Mouse (Mus musculus) midbrain, embryonic 11.5 days (tissue): ENCODE measurements at regions not wholly inside any gene's neighbourhood (a gene's known extent, or its start where the extent isn't known, plus 50 kb on each side); places are given as distances from the start of the nearest gene placed in this dataset.

Source experiments
- ATAC-seq: fragments of 200-750 bp; cut with Nextera tagmentation; 2 replicates; pipeline ENCODE4 v1.8.0; 2017; ENCODE audit warnings: moderate TSS enrichment, moderate library complexity; ENCODE audit not compliant: low FRiP score
- DNase-seq: peaks from one replicate; pipeline ENCODE4 v3.0.0; 2015; ENCODE audit warnings: low spot score; ENCODE audit errors: missing footprints
- H3K27ac ChIP-seq: fragments of 300-500 bp; sonication (generic); 2 replicates; pipeline ENCODE4 v1.5.1; 2014; ENCODE audit warnings: low read depth, low read length
- H3K27me3 ChIP-seq: fragments of 300-500 bp; sonication (generic); 2 replicates; pipeline ENCODE4 v1.6.1; 2014; ENCODE audit warnings: mild to moderate bottlenecking, low read length, moderate library complexity, mixed read lengths; ENCODE audit not compliant: control insufficient read depth, insufficient read depth
- H3K36me3 ChIP-seq: fragments of 300-500 bp; sonication (generic); 2 replicates; pipeline ENCODE4 v1.6.1; 2014; ENCODE audit warnings: mild to moderate bottlenecking, low read length, moderate library complexity, mixed read lengths; ENCODE audit not compliant: control insufficient read depth, insufficient read depth
- H3K4me1 ChIP-seq: fragments of 300-500 bp; sonication (generic); 2 replicates; pipeline ENCODE4 v1.6.1; 2014; ENCODE audit warnings: low read length; ENCODE audit not compliant: control insufficient read depth, insufficient read depth
- H3K4me2 ChIP-seq: fragments of 300-500 bp; sonication (generic); 2 replicates; pipeline ENCODE4 v1.6.1; 2014; ENCODE audit warnings: mild to moderate bottlenecking, moderate library complexity
- H3K4me3 ChIP-seq: fragments of 300-500 bp; sonication (generic); 2 replicates; pipeline ENCODE4 v1.5.1; 2014; ENCODE audit warnings: low read depth, low read length
- H3K9ac ChIP-seq: fragments of 300-500 bp; sonication (generic); 2 replicates; pipeline ENCODE4 v1.6.1; 2014; ENCODE audit warnings: low read length
- H3K9me3 ChIP-seq: fragments of 300-500 bp; sonication (generic); 2 replicates; pipeline ENCODE4 v1.6.1; 2016; ENCODE audit warnings: low read length; ENCODE audit not compliant: control insufficient read depth
- WGBS: fragments of 180-500 bp; shearing (Covaris S2); extraction: QIAGEN DNeasy Blood & Tissue Kit; methylation state at CpG from one replicate; pipeline ENCODE4 v1.1.7; 2014; 5-methylcytosine and 5-hydroxymethylcytosine counted together

GRCm38 (mm10) chr15:61297447-61298208, 374.8 kb upstream of the A1bg start:
- no peaks in the 10 kb centered on the region for H3K4me1 ChIP-seq
- H3K27me3 ChIP-seq: no peaks in the 10 kb centered on the region
- DNase-seq (no peak), ATAC-seq (no peak)
- no peaks in the 10 kb centered on the region for H3K9me3 ChIP-seq
- H3K36me3 ChIP-seq: no peaks in the 10 kb centered on the region
- H3K9ac ChIP-seq: no peak overlapping the region
- H3K4me2 ChIP-seq: no peak overlapping the region
- no peak overlapping the region for H3K4me3 ChIP-seq
- H3K27ac ChIP-seq: no peak overlapping the region
- WGBS: 84% methylated on average over 5 of the region's 5 CpGs

GRCm38 (mm10) chr15:61294616-61295015, 371.8 kb upstream of the A1bg start:
- DNase-seq (no peak), ATAC-seq (no peak)
- 92% methylated on average over 2 of the region's 2 CpGs for WGBS

GRCm38 (mm10) chr15:61294131-61294530, 371.3 kb upstream of the A1bg start:
- Histone ChIP-seq H3K9me3 (no peaks in the 10 kb centered on the region), H3K27me3 (no peaks in the 10 kb centered on the region), H3K4me1 (no peaks in the 10 kb centered on the region), H3K27ac (no peak overlapping the region), H3K4me2 (no peak overlapping the region), H3K4me3 (no peak overlapping the region), H3K36me3 (no peaks in the 10 kb centered on the region), H3K9ac (no peak overlapping the region)
- ATAC-seq (no peak), DNase-seq (no peak)
- 86% methylated on average over 4 of the region's 4 CpGs for WGBS

More at GRCm38 (mm10) chr15:61294616-61295015, 371.8 kb upstream of the A1bg start:
- H3K9me3 ChIP-seq: no peaks in the 10 kb centered on the region
- H3K36me3 ChIP-seq: no peaks in the 10 kb centered on the region
- no peak overlapping the region for H3K9ac ChIP-seq
- no peaks in the 10 kb centered on the region for H3K27me3 ChIP-seq
- no peak overlapping the region for H3K27ac ChIP-seq
- H3K4me1 ChIP-seq: no peaks in the 10 kb centered on the region
- no peak overlapping the region for H3K4me3 ChIP-seq
- no peak overlapping the region for H3K4me2 ChIP-seq

GRCm38 (mm10) chr15:61268766-61269165, 346.0 kb upstream of the A1bg start:
- DNase-seq (no peak), ATAC-seq (no peak)
- no peaks in the 10 kb centered on the region for H3K27me3 ChIP-seq
- H3K4me2 ChIP-seq: no peak overlapping the region
- H3K4me1 ChIP-seq: no peaks in the 10 kb centered on the region
- H3K36me3 ChIP-seq: no peaks in the 10 kb centered on the region
- H3K9ac ChIP-seq: no peak overlapping the region
- no peak overlapping the region for H3K27ac ChIP-seq
- H3K9me3 ChIP-seq: no peaks in the 10 kb centered on the region
- H3K4me3 ChIP-seq: no peak overlapping the region
- 56% methylated on average over 4 of the region's 4 CpGs for WGBS

- no peak overlapping the region for H3K4me2 ChIP-seq
- no peaks in the 10 kb centered on the region for H3K4me1 ChIP-seq
- ATAC-seq (no peak), DNase-seq (no peak)
- H3K27ac ChIP-seq: no peak overlapping the region
- no peak overlapping the region for H3K9ac ChIP-seq
- no peaks in the 10 kb centered on the region for H3K9me3 ChIP-seq
- no peaks in the 10 kb centered on the region for H3K27me3 ChIP-seq
- H3K36me3 ChIP-seq: no peaks in the 10 kb centered on the region
- H3K4me3 ChIP-seq: no peak overlapping the region
- 80% methylated on average over 2 of the region's 2 CpGs for WGBS
Observed at GRCm38 (mm10) chr15:61259047-61259446, 336.2 kb upstream of the A1bg start.

- Histone ChIP-seq H3K4me2 (no peak overlapping the region), H3K4me1 (no peaks in the 10 kb centered on the region), H3K27ac (no peak overlapping the region), H3K27me3 (no peaks in the 10 kb centered on the region), H3K36me3 (no peaks in the 10 kb centered on the region), H3K9ac (no peak overlapping the region), H3K4me3 (no peak overlapping the region), H3K9me3 (no peaks in the 10 kb centered on the region)
- DNase-seq (no peak), ATAC-seq (no peak)
- WGBS: 76% methylated on average over 2 of the region's 2 CpGs
Observed at GRCm38 (mm10) chr15:61244511-61244910, 321.7 kb upstream of the A1bg start.

GRCm38 (mm10) chr15:61242161-61242681, 319.4 kb upstream of the A1bg start:
- DNase-seq (no peak), ATAC-seq (no peak)
- Histone ChIP-seq H3K4me3 (no peak overlapping the region), H3K9ac (no peak overlapping the region), H3K27ac (no peak overlapping the region), H3K4me1 (no peaks in the 10 kb centered on the region), H3K4me2 (no peak overlapping the region), H3K9me3 (no peaks in the 10 kb centered on the region), H3K36me3 (no peaks in the 10 kb centered on the region), H3K27me3 (no peaks in the 10 kb centered on the region)
- WGBS: 91% methylated on average over 2 of the region's 2 CpGs

GRCm38 (mm10) chr15:61241741-61242140, 318.9 kb upstream of the A1bg start:
- DNase-seq: no peak
- 100% methylated on average over 1 of the region's 1 CpGs for WGBS

GRCm38 (mm10) chr15:61240344-61240743, 317.5 kb upstream of the A1bg start:
- H3K4me3 ChIP-seq: no peak overlapping the region
- H3K27ac ChIP-seq: no peak overlapping the region
- H3K27me3 ChIP-seq: no peaks in the 10 kb centered on the region
- no peaks in the 10 kb centered on the region for H3K36me3 ChIP-seq
- no peak overlapping the region for H3K9ac ChIP-seq
- DNase-seq: no peak
- H3K4me1 ChIP-seq: no peaks in the 10 kb centered on the region
- no peak overlapping the region for H3K4me2 ChIP-seq
- H3K9me3 ChIP-seq: no peaks in the 10 kb centered on the region
- no peak for ATAC-seq

More at GRCm38 (mm10) chr15:61241741-61242140, 318.9 kb upstream of the A1bg start:
- Histone ChIP-seq H3K4me1 (no peaks in the 10 kb centered on the region), H3K27ac (no peak overlapping the region), H3K9ac (no peak overlapping the region), H3K4me3 (no peak overlapping the region), H3K4me2 (no peak overlapping the region), H3K9me3 (no peaks in the 10 kb centered on the region), H3K27me3 (no peaks in the 10 kb centered on the region), H3K36me3 (no peaks in the 10 kb centered on the region)
- no peak for ATAC-seq
